Mouse (Mus musculus): Measurements from ENCODE around the gene Trio.

The Trio gene

DNA sequence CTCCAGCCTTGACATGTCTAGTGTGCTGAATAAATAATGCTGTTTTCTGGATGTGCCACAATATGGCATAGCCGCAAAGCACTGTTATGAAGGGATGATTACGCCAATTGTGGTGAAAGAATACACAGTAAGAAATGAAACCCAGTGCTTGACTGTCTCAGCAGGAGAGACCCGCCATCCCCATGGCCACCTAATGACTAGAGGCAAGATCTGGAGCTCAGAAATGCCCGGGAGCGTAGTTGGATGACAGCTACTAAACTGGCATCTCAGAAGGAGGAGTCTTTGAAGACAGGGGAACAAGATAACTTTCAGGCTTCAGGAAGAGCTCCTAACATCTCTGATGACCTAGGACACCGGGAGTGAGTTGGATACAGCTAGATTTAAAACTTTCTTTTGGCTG lies 12.0 kb upstream of the Trio start:
- in situ Hi-C loops (cut with MboI, MseI): loop anchor here (10.0 kb wide), 1 partner anchor 1457 kb away; no protein-coding TSS in a partner anchor

DNA sequence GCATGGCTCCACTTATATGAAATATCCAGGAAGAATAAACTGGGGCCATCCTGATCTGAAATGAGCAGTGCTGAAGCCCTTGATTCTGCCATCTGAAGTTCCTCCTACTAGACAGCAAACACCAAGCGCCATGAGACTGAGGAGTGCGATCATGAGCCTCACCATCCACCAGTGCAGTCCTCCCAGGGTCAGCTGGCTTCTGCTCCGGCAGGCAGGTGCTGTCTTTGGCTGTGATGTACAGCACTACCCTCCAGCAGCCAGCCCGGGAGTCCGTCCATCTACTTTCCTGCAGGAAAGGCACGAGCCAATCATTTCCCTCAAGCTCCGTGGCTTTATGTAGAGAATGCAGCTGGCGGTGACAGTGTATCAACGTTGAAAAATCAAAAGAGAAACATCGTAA lies 10.0 kb upstream of the Trio start:
- in situ Hi-C loops (cut with MboI, MseI): loop anchor here (10.0 kb wide), 1 partner anchor 1459 kb away; no protein-coding TSS in a partner anchor

DNA sequence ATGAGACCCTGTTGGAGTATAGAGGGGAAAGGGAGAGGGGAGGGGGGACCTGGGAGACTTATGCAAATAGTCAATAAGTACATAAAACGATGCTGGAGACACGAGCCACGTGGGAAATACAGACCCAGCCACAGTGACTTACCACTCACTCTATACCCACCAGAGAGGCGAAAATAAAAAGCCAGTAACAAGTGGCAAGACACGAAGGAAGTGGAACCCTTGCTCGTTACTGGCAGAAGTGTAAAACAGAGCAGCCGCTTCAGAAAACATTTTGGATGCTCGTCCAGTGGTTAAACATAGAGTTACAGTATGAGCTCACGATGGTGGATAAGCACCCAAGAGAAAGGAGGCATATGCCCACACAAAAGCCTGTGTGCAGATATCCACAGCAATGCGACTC lies 9.0 kb upstream of the Trio start:
- in situ Hi-C loops (cut with MboI, MseI): loop anchor here (10.0 kb wide), 1 partner anchor 1460 kb away; no protein-coding TSS in a partner anchor

DNA sequence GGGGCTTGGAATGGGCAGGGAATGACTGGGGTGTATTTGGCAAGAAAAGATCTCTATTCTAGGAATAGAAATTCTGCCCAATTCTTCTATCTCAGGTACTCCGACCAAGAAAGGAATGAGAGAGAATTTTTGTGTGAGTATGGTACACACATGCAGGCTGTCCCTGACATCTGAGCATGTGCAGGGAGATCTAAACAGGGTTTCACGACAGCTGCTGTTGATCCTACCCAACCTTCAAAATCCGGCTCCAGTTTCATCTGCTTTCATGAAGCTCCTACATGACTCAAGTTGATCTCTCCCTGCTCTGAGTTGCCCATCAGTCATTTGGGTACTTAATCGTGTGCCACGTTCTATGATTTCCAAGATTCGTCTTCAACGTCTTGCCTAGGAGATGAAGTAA lies 3.7 kb upstream of the Trio start:
- in situ Hi-C loops (cut with MboI, MseI): no loop called here

DNA sequence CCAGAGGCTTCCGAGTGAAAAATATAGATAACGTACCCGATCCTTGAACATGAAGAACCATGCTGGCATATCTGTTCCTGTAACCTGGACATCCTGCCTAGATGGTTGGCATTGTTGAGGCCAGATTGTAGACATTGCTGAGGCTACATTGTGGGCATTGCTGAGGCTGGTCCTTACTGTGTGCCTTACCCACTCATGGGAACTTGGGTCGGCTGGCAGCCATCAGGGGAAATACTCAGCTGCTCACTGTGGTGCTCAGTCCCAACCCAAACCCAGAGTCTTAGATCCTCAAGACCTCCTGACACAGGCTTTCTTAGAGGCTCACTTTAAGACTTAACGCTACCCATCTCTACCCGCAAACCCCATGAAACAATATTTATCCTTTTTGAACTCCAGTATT lies 2.9 kb upstream of the Trio start:
- in situ Hi-C loops (cut with MboI, MseI): no loop called here

DNA sequence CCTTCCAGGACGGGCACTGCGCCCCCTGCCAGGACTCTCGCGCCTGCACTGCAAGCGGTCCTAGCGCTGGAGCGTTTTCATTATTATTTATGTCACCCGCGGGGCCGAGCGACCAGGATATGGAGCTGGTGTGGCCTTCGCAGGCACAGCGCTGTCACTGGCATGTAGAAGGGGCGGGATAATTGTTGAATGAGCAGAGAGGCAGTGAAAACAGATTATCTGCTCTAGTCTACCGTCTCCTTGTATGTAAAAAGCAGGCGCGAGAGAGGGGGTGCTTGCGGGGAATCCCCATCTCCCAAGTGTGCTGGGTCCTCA lies 476 bp upstream of the Trio start:
- in situ Hi-C loops (cut with MboI, MseI): no loop called here

DNA sequence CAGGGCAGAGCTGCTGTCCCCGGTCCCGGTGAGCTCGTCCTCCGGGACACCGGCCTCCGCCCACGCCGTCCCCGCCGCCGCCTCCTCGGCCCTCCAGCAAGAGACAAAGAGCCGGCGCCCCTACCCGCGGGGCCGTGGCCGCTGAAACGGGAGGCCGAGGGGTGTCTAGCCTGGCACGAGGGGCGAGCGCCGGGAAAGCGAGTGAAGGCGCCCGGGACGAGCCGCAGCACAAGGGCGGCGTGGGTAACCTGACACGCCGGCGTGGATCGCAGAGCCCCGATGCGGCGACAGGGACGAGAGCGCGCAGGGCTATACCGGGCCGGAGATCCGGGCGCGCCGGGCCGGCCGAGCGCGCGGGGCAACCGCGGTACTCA lies 696 bp downstream of the Trio start:
- in situ Hi-C loops (cut with MboI, MseI): no loop called here

DNA sequence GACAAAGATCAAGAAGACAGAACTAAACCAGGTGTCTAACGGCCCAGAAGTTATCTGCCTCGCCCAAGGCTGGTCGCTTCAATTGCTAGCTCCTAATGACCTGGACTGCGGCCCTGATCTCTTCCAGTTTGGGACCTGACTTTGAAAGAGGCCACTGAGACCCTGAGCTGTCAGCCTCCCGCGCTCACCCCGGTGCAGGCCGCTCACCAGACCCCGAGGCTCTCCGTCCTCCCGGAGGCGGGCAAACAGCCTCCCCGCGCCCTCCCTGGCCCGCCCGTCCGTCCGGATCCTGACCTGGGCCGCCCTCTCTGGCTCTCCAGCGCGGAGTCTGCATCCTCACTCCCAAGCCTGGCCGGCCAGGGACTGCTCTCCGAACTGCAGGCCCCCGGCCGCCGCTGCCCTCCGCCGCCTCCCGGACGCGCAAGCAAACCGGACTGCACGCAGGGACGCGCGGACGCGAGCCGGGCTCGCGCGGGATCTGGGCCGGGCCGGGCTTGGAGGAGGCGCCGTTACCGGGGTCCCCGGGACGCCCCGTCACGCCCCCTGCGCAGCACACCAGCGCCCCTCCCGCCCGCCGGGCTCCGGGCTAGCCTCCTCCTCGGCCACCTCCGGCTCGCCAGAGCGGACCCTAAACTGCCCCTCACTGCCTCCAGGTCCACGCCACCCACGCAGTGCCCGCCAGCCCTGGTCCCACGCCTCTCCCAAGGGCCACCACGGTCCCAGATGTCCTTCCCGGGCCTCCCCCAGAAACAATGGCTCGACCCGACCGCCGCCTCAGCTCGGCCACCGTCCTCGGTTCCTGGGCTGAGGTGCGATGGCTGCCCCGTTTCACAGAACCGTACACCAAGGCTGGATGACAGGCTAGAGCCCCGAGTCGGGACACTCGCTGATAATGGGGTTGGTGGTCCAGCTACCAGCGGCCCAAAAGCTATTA lies 1.4 kb downstream of the Trio start:
- in situ Hi-C loops (cut with MboI, MseI): no loop called here

DNA sequence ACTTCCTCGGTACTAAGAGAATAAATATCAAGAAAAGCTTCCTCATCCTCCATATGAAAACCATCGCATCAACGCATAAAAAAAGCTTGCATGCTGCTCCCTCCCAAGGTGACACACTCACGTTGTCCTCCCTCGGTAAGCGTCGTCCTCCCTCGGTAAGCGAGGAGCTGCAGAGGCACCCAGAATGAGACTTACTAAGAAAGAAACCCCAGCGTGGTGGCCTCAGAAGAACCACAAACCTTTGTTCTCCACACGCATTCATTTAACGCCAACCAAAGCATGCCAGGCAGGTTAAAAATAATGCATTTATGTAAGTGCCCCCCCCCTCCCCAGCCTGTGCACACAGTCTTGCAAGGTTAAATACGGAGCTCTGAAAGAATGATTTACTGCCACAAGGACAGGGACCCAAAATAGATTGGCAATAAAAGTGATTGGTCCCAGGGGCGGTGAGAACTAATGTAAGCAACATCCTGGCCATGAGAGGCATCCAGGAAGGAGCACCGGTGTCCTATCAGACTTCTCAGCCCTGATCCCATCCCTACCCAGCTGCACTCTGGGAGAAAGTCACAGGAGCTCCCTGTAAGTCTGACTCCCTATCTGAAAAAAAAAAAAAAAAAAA lies 3.9 kb downstream of the Trio start:
- in situ Hi-C loops (cut with MboI, MseI): no loop called here

DNA sequence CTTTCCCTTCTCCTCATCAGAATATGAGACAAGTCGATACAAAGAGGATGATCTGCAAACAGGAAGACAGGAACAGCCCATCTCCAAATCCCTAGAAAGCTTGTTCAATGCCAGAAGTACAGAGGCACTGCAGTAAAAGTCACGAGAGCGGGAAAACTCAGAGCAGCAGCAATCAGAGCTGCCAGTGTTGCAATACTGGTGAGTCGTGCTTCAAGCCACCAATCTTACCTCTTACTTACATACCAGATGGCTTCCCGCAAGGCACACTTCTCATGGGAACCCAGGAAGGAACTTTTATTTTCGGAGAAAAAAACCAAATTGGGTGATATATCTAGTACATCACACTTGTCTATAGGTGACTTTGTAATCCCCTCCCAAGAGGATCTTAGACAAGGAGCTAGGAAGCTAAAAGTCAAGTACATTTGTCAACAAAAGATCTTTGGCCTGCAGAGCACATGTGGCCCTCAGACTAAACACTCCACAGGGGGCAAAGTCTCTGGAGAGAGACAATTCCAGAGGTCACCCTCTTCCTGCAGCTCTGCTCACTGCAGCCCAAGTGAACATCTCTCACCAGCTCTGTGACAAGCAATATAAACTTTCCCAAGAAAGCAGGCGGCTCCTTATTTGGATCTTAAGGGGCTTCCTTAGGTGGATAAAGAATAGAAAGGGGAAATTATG lies 6.1 kb downstream of the Trio start:
- in situ Hi-C loops (cut with MboI, MseI): loop anchor here (10.0 kb wide), 1 partner anchor 195 kb away; no protein-coding TSS in a partner anchor

DNA sequence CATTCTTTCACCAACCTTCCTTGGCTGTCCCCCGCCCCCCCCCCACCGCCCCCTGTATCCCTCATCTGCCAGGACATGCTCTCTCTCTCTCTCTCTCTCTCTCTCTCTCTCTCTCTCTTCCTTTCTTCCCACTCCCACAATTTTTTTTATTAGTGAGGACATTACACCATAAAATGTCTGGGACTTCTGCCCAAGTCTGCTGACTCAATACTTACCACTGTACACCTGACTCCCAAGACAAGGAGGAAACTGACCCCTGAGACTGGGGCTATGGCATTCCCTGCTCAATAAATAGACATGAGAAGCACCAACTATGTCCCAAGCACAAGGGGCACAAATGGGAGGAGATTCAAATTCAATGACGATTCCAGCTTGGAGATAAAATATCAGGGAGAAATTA lies 18.1 kb downstream of the Trio start:
- in situ Hi-C loops (cut with MboI, MseI): no loop called here

DNA sequence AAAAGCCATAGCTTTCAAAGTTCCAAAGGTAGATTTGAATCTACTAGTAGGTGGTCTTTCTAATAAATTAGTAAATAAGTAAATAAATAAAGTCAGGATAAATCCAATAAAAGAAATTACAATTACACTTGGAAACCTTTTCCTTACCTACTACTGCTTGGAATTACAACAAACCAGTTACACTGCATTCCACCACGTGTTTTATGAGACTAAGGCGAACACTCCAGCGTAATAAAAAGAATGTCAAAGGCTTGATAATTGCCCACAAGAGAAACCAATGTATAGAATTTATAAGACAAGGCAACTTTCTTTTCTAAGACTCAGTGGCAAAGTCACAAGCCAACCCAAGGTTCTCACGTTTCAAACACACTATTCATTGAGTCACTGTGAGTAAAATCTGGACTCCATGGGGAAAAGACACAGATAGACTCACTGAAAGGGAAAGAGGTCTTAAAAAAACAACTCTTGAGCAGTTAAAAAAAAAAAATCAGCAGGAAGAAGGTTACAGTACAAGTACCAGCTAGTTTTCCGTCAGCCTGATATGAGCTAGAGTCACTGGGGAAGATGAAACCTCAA lies 21.4 kb downstream of the Trio start:
- in situ Hi-C loops (cut with MboI, MseI): no loop called here

DNA sequence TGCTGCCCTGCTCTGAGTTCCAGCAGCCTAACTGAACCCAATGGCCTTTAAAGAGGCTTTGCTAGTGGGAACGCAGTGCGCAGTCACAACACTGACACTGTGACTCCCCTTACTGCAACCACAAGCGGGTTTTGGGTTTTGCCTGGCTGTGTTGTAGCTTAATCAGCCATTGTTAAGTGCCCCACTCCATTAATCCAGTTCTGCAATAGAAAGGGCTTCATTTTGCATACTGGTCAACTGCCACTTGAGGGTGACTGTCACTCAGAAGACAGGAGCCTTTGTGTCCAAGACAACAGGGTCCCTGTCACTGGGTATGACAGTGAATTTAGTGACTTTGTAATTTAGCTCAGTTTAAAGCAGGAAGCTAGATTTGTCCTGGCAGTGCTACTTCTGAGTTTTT lies 23.1 kb downstream of the Trio start:
- in situ Hi-C loops (cut with MboI, MseI): no loop called here

DNA sequence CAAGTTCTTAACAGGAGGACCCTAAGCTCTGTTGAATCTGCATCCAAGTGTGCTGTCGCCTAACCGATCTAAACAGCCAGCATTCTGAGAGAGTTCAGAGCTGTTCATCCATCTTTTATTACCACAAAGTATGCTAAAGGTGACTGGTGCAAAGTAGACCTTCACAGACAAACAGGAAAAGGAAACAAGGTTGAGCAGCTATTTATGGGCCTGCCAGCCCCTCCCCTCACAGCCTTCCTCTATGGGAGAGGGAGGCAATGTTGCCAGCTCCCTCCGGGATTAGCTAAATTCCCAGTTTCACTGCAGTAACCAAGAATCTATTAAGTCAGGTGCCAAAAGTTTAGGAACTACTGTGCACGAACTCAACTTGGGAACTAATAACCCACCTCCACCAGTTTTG lies 24.3 kb downstream of the Trio start:
- in situ Hi-C loops (cut with MboI, MseI): no loop called here

DNA sequence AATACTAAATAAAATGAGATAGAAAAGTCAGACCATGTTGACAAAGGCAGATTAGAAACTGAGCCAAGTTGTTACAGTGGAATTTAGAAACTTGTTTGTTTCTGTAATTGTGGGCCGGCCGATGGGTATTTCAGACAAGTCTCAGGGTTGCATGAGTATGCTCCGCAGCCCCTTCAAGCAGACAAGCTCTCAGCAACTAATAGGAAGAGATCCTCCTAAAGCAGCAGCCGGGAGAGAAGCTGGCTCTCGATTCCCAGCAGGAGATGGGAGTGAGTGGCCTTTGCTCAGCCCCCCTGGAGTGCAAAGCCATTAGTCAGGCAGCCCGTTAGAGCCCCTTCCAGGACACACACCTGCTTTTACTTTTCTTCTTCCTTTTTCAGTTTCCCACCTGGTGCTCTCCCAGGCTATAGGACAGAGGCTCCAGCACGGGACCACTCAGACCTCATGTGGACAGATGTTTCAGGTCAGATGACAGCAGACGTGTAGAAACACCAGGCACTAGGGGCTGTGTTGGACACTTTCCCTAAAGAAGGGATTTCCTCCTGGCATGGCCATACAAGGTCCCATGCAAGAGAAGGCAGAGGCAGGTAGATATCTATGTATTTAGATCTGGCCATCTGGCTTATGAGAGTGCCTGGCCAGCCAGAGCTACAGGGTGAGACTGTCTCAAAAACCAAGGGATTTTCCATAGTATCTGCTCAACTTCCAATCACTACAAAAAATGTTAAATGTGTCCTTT lies 26.9 kb downstream of the Trio start:
- in situ Hi-C loops (cut with MboI, MseI): no loop called here

DNA sequence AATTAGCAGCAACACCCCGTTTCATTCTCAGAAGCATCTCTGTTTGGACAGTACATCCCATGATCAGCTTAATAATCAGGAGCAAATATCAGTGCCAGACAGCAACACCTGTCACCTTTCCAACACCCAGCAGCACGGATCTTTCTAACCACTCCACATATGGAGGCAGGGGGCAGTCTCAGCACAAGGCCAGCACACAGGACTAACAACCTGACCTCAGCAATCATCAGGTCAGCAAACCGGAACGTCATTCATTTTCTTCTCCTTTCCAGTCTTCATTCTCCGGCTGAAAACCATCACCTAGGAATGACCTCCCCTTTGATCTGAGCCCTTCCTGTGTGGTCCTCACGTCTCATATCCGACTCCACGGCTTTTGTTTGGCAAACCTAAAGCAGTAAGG lies 27.7 kb downstream of the Trio start:
- in situ Hi-C loops (cut with MboI, MseI): no loop called here

DNA sequence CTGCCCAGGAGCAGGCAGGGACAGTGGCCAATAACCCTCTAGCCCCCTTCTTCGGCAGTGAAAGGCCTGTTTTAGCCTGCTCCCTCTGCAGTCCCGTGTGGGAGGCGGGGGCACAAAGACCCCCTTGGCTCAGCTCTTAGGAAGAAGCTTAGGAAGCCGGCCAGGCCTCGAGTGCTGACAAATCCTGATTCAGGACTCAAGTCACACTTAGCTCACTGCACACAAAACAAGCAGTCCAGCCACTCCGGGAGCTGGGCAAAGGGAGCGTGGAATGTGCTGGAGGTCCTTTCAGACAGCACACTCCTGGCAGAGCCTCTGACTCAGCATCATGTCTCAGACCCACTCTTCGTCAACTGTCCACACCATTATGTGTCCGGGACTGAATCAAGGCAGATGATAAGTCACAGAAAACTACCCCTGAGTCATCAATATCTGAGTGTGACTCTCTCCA lies 28.2 kb downstream of the Trio start:
- in situ Hi-C loops (cut with MboI, MseI): no loop called here

DNA sequence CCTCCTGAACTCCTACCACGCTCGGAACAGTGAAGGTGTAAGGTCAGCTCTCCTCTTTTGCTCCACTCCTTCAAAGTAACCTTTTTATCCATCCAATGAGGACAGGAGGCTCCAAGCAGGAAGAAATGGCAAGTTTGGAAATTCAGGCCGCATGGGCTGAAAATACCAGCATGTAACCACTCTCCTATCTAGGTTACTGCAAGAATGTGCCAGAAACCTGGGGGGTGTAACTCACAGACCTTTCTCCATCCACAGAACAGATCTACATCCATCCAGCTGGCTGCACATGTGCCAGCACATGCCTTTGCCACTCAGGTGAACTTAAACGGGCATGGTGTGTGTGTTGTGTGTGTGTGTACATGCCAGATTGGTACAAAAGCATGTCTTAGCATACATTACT lies 28.9 kb downstream of the Trio start:
- in situ Hi-C loops (cut with MboI, MseI): no loop called here

DNA sequence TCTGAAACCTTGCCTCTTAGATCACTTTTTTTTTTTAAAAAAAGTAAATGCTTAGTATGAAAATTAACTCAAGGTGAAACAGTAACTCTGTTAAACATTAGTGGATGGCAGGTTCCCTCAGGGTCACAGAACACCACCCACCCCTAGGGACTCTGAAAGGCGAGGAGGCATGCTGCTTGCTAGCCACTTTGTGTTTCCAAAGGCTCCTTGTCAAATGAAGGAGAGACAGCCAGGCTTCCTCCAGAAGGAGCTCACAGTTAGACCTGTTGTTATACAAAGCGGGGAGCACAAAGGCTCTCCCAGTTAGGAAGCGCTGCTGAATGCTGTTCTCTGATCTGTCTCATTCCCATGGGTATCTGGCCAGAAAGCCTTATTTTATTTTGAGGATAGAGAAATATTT lies 30.2 kb downstream of the Trio start:
- in situ Hi-C loops (cut with MboI, MseI): no loop called here

DNA sequence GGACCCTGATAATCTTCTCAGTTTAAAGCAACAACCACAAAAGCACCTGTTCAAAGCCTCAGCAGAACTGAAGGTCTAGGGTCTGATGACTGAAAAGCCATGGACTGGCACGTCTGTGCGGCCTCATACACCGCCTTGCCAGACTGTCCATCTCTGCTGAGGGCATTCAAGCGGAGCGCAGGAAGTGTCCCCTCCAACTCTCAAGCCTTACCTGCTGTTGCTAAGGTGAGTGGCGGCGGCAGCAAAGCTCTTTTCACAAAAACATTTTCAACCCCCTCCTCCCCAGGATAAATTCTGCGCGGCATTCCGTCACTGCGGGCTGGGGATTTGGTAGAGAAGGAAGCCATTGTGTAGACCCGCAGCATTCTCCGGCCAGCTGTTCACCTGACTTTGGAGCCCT lies 30.8 kb downstream of the Trio start:
- in situ Hi-C loops (cut with MboI, MseI): no loop called here

DNA sequence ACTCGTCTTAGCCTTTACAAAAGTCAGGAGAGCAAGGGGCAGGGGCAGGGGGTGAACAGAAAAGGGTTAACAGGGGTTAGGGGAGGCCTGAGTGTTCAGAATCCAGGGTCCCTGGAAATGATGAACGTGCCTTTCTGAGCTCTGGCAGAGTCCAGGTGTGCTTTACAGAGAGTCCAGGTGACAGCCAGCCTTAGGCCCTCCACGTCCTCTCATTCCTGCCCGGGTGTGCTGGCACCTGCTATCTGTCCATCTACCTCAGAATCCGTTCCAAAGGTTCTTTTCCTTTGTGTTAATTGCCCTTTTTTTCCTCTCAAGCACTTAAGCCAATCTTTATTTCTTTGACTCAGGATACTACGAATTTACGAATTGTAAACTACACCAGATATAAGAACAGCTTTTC lies 32.1 kb downstream of the Trio start:
- in situ Hi-C loops (cut with MboI, MseI): no loop called here

DNA sequence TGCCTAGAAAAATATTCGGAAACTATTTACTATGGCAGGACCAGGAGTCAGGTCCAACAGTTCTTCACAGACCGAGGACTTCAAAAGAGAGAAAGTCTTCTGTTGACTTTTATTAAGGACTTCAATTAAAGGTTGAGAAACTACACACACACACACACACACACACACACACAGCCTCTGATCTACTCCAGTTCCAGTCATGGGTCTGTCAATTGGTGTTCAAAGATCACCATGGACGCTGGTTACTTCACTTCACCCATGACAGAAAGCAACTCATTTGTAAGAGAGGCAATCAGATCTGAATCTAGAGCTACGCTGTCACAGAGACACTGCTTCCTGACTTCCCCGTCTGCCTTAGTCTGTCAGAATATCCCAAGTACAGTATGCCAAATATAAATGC lies 33.1 kb downstream of the Trio start:
- in situ Hi-C loops (cut with MboI, MseI): no loop called here
